Mouse (Mus musculus) brown adipose tissue, adult 24 weeks (tissue): ENCODE measurements around the gene U2af1. TPM values are rescaled to one million over a fixed set of nuclear protein-coding genes. Genes with fewer than 3 reads are reported as not detected.
A peak's percentile ranks its signal among the peaks of the same experiment; 100 is the strongest.

Experiments used
- H3K27ac ChIP-seq: fragments of 200-500 bp; replicated peaks from 2 replicates; pipeline ENCODE4 v1.5.1; 2012; ENCODE audit warnings: low read depth, mild to moderate bottlenecking, low read length
- H3K4me1 ChIP-seq: fragments of 200-500 bp; 2 replicates; pipeline ENCODE4 v1.6.1; 2012; ENCODE audit warnings: low read length, mixed read lengths; ENCODE audit not compliant: control insufficient read depth, insufficient read depth, insufficient read length
- H3K4me3 ChIP-seq: fragments of 200-500 bp; 2 replicates; pipeline ENCODE4 v1.5.1; 2012; ENCODE audit warnings: low read depth, mild to moderate bottlenecking, low read length, moderate library complexity; ENCODE audit not compliant: insufficient read depth
- polyA plus RNA-seq: library from polyadenylated mRNA; stranded (reverse); fragments of >200 nt; gene quantifications from 2 replicates; pipeline ENCODE4 v1.2.4, GENCODE M21; 2012; ENCODE audit not compliant: missing spikeins, insufficient read depth, insufficient read length

Gene U2af1
- polyA plus RNA-seq, 1 experiment = 49.0 TPM

- Histone ChIP-seq H3K27ac (no peak overlapping the region), H3K4me1 (no peaks in the 10 kb centered on the region), H3K4me3 (no peak overlapping the region)
Measured at GRCm38 (mm10) chr17:31646199-31647002, 12.3 kb downstream of the U2af1 start.

- Histone ChIP-seq H3K4me3 (no peak overlapping the region), H3K27ac (no peak overlapping the region)
Measured at GRCm38 (mm10) chr17:31642913-31643312, 15.8 kb downstream of the U2af1 start.

GRCm38 (mm10) chr17:31642331-31642730 is 16.4 kb downstream of the U2af1 start:
- H3K27ac ChIP-seq = no peak overlapping the region
- 0 out of 2 replicates have a peak, but pooled peaks cover 2% of the 10 kb centered on the region for H3K4me1 ChIP-seq
- no peak overlapping the region for H3K4me3 ChIP-seq

More at GRCm38 (mm10) chr17:31642913-31643312, 15.8 kb downstream of the U2af1 start:
- H3K4me1 ChIP-seq = no peaks in the 10 kb centered on the region

- peaks cover 7% of the 10 kb centered on the region; the same call in 1 of the 2 replicates for H3K4me1 ChIP-seq
- no peak overlapping the region for H3K27ac ChIP-seq
- H3K4me3 ChIP-seq = no peak overlapping the region
Measured at GRCm38 (mm10) chr17:31639651-31640050, 19.0 kb downstream of the U2af1 start.

GRCm38 (mm10) chr17:31637866-31638570 is 20.7 kb downstream of the U2af1 start:
- Histone ChIP-seq H3K27ac (no peak overlapping the region), H3K4me3 (no peak overlapping the region)

GRCm38 (mm10) chr17:31636942-31637811 is 21.5 kb downstream of the U2af1 start, which contains the start of gene Cbs:
Gene Cbs, minus strand, starts transcription at chr17:31637238.
- Histone ChIP-seq H3K4me1 (peaks cover 7% of the 10 kb centered on the region; the same call in 1 of the 2 replicates), H3K27ac (no peak within 1 kb of the TSS), H3K4me3 (peak within 1 kb of the TSS; percentile 51)

More at GRCm38 (mm10) chr17:31637866-31638570, 20.7 kb downstream of the U2af1 start:
- H3K4me1 ChIP-seq = peaks cover 7% of the 10 kb centered on the region; the same call in 1 of the 2 replicates

GRCm38 (mm10) chr17:31636277-31636941 is 22.3 kb downstream of the U2af1 start:
- peak overlapping the region; percentile 51 for H3K4me3 ChIP-seq
- no peak overlapping the region for H3K27ac ChIP-seq
- peaks cover 7% of the 10 kb centered on the region; the same call in 1 of the 2 replicates for H3K4me1 ChIP-seq

- no peak overlapping the region for H3K4me3 ChIP-seq
- H3K4me1 ChIP-seq = peaks cover 7% of the 10 kb centered on the region; the same call in 1 of the 2 replicates
- H3K27ac ChIP-seq = no peak overlapping the region
Measured at GRCm38 (mm10) chr17:31635781-31636180, 22.9 kb downstream of the U2af1 start.

- Histone ChIP-seq H3K27ac (no peak overlapping the region), H3K4me1 (peaks cover 7% of the 10 kb centered on the region; the same call in 1 of the 2 replicates), H3K4me3 (no peak overlapping the region)
Measured at GRCm38 (mm10) chr17:31634896-31635295, 23.8 kb downstream of the U2af1 start.

GRCm38 (mm10) chr17:31633007-31633406 is 25.7 kb downstream of the U2af1 start:
- no peak overlapping the region for H3K4me3 ChIP-seq
- H3K27ac ChIP-seq = no peak overlapping the region
- H3K4me1 ChIP-seq = peaks cover 7% of the 10 kb centered on the region; the same call in 1 of the 2 replicates

- no peaks in the 10 kb centered on the region for H3K4me1 ChIP-seq
- no peak overlapping the region for H3K4me3 ChIP-seq
- no peak overlapping the region for H3K27ac ChIP-seq
Measured at GRCm38 (mm10) chr17:31631081-31631800, 27.5 kb downstream of the U2af1 start.

- no peak overlapping the region for H3K4me3 ChIP-seq
- no peak overlapping the region for H3K27ac ChIP-seq
- no peaks in the 10 kb centered on the region for H3K4me1 ChIP-seq
Measured at GRCm38 (mm10) chr17:31627961-31628360, 30.7 kb downstream of the U2af1 start.

GRCm38 (mm10) chr17:31623101-31623500 is 35.6 kb downstream of the U2af1 start:
- H3K4me1 ChIP-seq = no peaks in the 10 kb centered on the region
- H3K27ac ChIP-seq = no peak overlapping the region
- H3K4me3 ChIP-seq = no peak overlapping the region
